Mouse (Mus musculus): ENCODE results near the gene Pdia2. TPM values are rescaled to one million over a fixed set of nuclear protein-coding genes. Genes with fewer than 3 reads are reported as not detected.

Gene Pdia2
- polyA plus RNA-seq, 1 experiment from 2014 or later = 0.55 TPM

Other genes starting within 250 kb of the Pdia2 start
- gene A930017K11Rik, start 246.5 kb downstream of the Pdia2 start, polyA plus RNA-seq (2015; fragmentation: Nextera tagmentation; extraction: Ambion mirVana) = 5.4 and 5.7 TPM in 2 replicates
- 22.7 and 31.6 TPM in 2 replicates for gene Capn15, start 213.3 kb downstream of the Pdia2 start, polyA plus RNA-seq (2015; fragmentation: Nextera tagmentation; extraction: Ambion mirVana)
- gene Rab11fip3, start 129.5 kb downstream of the Pdia2 start, polyA plus RNA-seq (2015; fragmentation: Nextera tagmentation; extraction: Ambion mirVana) = 29.1 and 30.2 TPM in 2 replicates
- gene Decr2, start 108.8 kb downstream of the Pdia2 start, polyA plus RNA-seq (2015; fragmentation: Nextera tagmentation; extraction: Ambion mirVana) = 42.9 and 45.7 TPM in 2 replicates
- 101 and 103 TPM in 2 replicates for gene Nme4, start 103.5 kb downstream of the Pdia2 start, polyA plus RNA-seq (2015; fragmentation: Nextera tagmentation; extraction: Ambion mirVana)
- gene Tmem8, start 85.8 kb downstream of the Pdia2 start, polyA plus RNA-seq (2015; fragmentation: Nextera tagmentation; extraction: Ambion mirVana) = 3.8 and 5.1 TPM in 2 replicates
- gene Mrpl28, start 75.6 kb downstream of the Pdia2 start, polyA plus RNA-seq (2015; fragmentation: Nextera tagmentation; extraction: Ambion mirVana) = 207 and 218 TPM in 2 replicates
- 8.0 and 9.4 TPM in 2 replicates for gene Axin1, start 60.4 kb downstream of the Pdia2 start, polyA plus RNA-seq (2015; fragmentation: Nextera tagmentation; extraction: Ambion mirVana)
- gene Rgs11, start 3.9 kb upstream of the Pdia2 start, polyA plus RNA-seq (2015; fragmentation: Nextera tagmentation; extraction: Ambion mirVana) = 9.2 and 9.4 TPM in 2 replicates
- gene Arhgdig, start 8.7 kb upstream of the Pdia2 start, polyA plus RNA-seq (2015; fragmentation: Nextera tagmentation; extraction: Ambion mirVana) = 9.0 and 9.3 TPM in 2 replicates
- gene Fam234a, start 45.2 kb upstream of the Pdia2 start, polyA plus RNA-seq (2015; fragmentation: Nextera tagmentation; extraction: Ambion mirVana) = 49.6 and 52.7 TPM in 2 replicates
- 106 and 110 TPM in 2 replicates for gene Luc7l, start 53.8 kb upstream of the Pdia2 start, polyA plus RNA-seq (2015; fragmentation: Nextera tagmentation; extraction: Ambion mirVana)
- 1.3 and 1.7 TPM in 2 replicates for gene Neurl1b, start 215.7 kb upstream of the Pdia2 start, polyA plus RNA-seq (2015; fragmentation: Nextera tagmentation; extraction: Ambion mirVana)